Mouse (Mus musculus) adrenal gland, postnatal 14 days (tissue): ENCODE data around the gene Rps18. TPM values are rescaled to one million over a fixed set of nuclear protein-coding genes. Genes with fewer than 3 reads are reported as not detected.
A peak's percentile ranks its signal among the peaks of the same experiment; 100 is the strongest.
"Not testable (repeated sequence)": the region's sequence is repeated elsewhere in the genome, so short reads cannot be mapped to it uniquely, and the experiment has no call there.

Experiments used
- DNase-seq: peaks from one replicate; pipeline ENCODE4 v3.0.0; 2021; ENCODE audit warnings: mixed read lengths
- long read RNA-seq, 2 experiments: library from polyadenylated mRNA; stranded (forward); transcript quantifications; one replicate each; pipeline ENCODE4 v2.0.0; 2021
- total RNA-seq: library from RNA; stranded (reverse); gene quantifications from 2 replicates; pipeline ENCODE4 v1.2.3, GENCODE M21; 2021

Rps18 gene
- total RNA-seq: 760 and 860 TPM in 2 replicates
- long read RNA-seq, experiment 1, transcript Rps18-201 (5 exons, 560 nt): major isoform, 343 of 366 reads
- long read RNA-seq, experiment 1, transcript Rps18-209 (4 exons, 536 nt): minor isoform, 6 of 366 reads
- long read RNA-seq, experiment 1, partial matches to known transcripts: 2 of 366 reads
- long read RNA-seq, experiment 1, other reads (novel, unspliced or antisense): 8 of 366 reads
- long read RNA-seq, experiment 2, transcript Rps18-210 (3 exons, 499 nt): minor isoform, 6 of 377 reads
- long read RNA-seq, experiment 2, transcript Rps18-201 (5 exons, 560 nt): major isoform, 348 of 377 reads
- long read RNA-seq, experiment 2, transcript Rps18-209 (4 exons, 536 nt): minor isoform, 10 of 377 reads
- long read RNA-seq, experiment 2, partial matches to known transcripts: 6 of 377 reads
- long read RNA-seq, experiment 2, other reads (novel, unspliced or antisense): 5 of 377 reads

DNA sequence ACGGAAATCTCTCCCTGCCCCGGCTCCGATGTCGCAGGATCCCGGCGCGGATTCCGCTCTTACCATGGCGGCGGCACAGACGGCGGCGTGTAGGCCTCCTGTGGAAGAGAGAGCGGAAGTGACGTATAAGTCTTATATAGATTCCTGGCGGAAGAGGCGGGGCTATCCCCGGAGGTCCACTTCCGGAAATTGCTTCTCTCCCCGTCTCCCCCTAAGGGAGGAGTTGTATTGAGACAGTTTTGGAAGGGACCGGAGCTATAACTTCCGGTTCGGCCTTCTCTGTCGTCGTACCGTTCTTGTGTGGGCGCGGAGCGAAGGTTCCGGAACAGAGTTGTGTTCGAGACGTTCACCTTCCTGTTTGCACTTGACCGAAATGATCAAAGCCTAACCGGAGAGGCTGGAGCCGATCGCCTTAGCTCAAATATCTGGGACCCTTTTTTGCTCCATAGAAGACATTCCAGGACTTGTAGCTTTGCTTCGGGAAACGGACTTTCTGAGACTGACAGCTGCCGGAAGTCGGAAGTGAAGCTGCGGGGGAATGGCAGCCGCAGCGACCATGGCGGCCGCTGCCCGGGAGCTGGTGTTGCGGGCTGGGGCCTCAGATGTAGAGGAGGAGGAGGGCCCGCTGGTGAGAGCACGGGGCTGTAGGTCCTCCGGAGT is at the start of gene Rps18, which contains the start of gene Vps52:
Gene Rps18, minus strand, starts transcription at position 447 of the 660 bp plus-strand sequence.
Gene Vps52, plus strand, starts transcription at position 258 of the 660 bp plus-strand sequence.
- DNase-seq: peak; percentile 95

DNA sequence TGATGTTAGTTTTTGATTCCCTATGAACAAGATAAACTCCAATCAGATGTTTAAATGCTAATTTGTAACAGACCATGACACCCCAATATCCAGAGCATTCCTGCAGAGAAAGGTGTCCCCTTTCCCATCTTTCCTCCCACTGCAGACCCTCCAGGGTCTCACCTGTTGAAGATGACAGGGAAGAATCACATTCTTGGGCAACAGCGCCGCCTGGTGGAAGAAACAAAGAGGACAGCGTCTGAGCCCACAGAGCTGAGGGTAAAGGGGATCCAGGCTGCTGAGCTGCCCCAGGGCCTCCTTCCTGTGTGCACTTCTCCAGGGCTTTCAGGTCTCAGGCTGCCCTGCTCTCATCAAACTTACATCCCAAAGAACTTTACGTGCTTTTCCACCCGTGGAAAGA is 47.6 kb upstream of the Rps18 start:
- DNase-seq: peak; percentile 56

DNA sequence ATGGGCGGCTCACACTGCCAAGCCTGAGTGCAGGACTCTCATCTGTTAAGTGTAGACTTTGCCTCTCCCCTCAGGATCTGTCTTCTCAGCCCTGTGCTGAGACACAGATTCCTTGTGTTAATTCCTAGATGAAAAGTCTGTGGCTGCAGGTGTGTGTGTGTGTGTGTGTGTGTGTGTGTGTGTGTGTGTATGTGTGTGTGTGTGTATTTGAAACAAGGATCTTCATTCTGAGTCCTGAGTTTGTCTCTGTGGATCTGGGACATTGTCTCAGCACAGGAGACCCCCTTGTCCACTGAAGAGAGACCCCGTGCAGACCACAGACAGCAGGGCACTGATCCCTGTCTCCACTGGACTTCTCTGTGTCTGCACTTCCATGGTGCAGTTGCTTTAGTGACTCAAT is 45.0 kb upstream of the Rps18 start:
- DNase-seq: not testable (repeated sequence)

GRCm38 (mm10) chr17:34000150-34000537 is 44.3 kb upstream of the Rps18 start, which contains the start of gene H2-K1:
H2-K1 (minus strand) TSS chr17:34000347.
- peak; percentile 96 for DNase-seq

GRCm38 (mm10) chr17:33999341-34000149 is 43.7 kb upstream of the Rps18 start:
- peak; percentile 55 for DNase-seq

DNA sequence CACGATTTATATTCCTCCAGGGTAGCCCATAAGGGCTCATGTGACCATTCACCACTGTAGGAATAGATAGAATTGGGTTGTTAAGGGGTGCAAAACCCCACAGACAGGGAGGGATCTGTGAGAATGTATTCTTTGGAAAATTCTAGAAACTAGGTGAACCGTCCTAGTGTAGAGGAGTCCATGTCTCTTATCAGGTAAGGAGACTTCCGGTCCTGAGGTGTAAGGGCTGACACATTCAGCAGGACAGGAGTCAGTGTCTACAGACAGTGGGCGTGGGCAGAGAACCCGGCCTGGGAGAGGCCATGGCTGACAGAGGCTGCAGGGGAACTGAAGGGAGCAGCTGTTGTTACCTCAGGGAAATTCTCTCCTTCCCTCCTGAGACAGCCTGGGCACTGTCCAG is 42.9 kb upstream of the Rps18 start:
- DNase-seq: not testable (repeated sequence)

DNA sequence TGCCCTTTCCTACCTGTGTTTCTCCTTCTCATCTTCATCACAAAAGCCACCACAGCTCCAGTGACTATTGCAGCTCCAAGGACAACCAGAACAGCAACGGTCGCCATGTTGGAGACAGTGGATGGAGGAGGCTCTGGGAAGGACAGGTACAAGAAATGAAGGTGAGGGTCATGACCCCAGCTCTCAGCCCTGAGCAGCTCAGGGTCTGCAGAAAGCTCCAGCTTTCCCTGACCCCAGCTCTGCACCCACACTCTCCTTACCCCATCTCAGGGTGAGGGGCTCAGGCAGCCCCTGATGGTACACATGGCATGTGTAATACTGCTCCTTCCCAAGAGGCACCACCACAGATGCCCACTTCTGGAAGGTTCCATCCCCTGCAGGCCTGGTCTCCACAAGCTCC is 41.2 kb upstream of the Rps18 start:
- not testable (repeated sequence) for DNase-seq

GRCm38 (mm10) chr17:33995651-33996050 is 39.9 kb upstream of the Rps18 start:
- DNase-seq: no peak

- no peak for DNase-seq
Measured at GRCm38 (mm10) chr17:33994959-33995358, 39.2 kb upstream of the Rps18 start.

DNA sequence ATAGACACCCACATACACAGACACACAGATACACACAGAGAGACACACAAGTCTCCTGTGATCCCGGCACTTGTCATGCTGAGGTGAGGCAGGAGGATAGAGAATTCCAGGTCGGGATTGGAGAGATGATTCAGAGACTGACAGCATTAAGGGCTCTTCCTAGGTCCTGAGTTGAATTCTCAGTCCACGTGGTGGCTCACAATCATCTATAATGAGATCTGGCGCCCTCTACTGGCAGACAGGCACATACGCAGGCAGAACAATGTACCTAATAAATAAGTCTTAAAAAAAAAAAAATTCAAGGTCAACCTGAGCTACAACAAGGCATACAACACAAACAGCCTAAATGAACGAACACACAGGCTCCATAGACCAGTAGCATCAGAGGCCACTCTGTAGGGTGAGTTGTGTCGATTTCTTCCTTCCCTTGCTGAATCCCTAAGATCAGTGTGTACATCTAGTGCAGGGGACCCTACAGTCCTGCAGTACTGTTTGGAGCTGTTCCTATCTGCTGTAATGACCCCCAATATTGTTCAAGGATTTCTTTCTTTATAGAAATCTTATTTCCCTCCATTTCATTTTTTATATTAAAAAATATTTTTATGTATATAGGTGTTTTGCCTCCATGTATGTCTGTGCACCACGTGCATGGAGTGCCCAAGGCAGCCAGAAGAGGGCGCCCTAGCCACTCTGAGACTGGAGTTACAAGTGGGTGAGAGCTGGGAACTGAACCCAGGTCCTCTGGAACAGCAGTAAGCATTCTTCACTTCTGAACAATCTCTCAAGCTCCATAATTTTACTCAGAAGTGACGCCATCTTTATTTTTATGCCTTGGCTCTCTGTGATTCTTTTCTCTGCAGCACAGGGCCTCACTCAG is 36.2 kb upstream of the Rps18 start:
- peak; percentile 84 for DNase-seq

- peak; percentile 73 for DNase-seq
Measured at GRCm38 (mm10) chr17:33982136-33982535, 26.3 kb upstream of the Rps18 start.

GRCm38 (mm10) chr17:33981192-33981909 is 25.6 kb upstream of the Rps18 start:
- peak; percentile 89 for DNase-seq

GRCm38 (mm10) chr17:33980181-33981035 is 24.6 kb upstream of the Rps18 start:
- no peak for DNase-seq

DNA sequence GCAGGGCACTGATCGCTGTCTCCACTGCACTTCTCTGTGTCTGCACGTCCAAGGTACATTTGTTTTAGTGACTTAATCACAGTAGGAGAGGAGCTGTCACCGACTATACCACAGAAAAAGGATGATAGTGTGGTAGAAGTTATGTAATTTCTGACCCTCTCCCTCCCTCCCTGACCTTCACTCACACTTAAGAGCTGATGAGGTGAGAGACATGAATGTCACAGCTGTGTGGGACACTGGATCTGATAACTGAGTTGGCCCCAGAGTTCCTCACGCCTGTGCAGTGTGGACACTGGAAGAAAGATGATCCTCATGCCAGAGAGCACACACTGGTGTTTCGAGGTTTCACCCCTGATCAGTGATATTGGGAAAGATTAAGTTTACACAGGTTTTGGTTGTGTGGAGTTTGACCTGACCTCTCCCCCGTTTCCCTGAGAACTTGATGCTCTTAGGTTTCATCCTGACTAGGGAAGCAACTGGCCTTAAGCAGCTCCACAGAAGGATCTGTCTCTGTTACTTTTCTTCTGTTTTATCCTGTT is 23.8 kb upstream of the Rps18 start:
- DNase-seq: no peak

GRCm38 (mm10) chr17:33978631-33979031 is 22.8 kb upstream of the Rps18 start:
- DNase-seq: peak; percentile 89

- no peak for DNase-seq
Measured at GRCm38 (mm10) chr17:33977861-33978557, 22.2 kb upstream of the Rps18 start.

GRCm38 (mm10) chr17:33973572-33973971 is 17.8 kb upstream of the Rps18 start:
- DNase-seq: no peak

DNA sequence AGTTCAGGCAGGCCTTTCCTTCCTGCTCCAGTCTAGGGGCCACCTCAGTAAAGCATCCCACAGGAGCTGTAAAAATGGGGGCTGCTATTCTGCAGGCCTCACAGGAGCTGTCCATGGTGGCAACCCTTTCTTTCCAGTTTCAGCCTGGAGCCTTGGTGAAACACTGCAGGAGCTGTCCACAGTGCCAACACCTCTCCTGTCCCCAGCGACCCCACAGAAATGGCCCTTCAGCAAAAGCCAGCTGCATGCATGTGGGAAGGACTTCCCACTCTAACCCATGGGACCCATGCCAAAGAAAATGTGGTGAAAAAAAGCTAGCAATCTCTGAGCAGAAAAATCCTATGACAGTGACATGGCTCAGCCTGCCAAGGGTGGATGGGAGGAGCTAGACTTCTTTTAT is 16.9 kb upstream of the Rps18 start:
- peak; percentile 52 for DNase-seq

- DNase-seq: no peak
Measured at GRCm38 (mm10) chr17:33969394-33969793, 13.6 kb upstream of the Rps18 start.
